Mouse (Mus musculus): Measurements from ENCODE around the gene Wnt10a.
"Not testable (repeated sequence)": the region's sequence is repeated elsewhere in the genome, so short reads cannot be mapped to it uniquely, and the experiment has no call there.

Wnt10a gene

GRCm38 (mm10) chr1:74817219-74817618, 25.9 kb downstream of the Wnt10a start:
- no peak for DNase-seq

GRCm38 (mm10) chr1:74818509-74818908, 27.2 kb downstream of the Wnt10a start:
- no peak for DNase-seq

- not testable (repeated sequence) for DNase-seq
Measured at GRCm38 (mm10) chr1:74823598-74823997, 32.3 kb downstream of the Wnt10a start.

- DNase-seq = no peak
Measured at GRCm38 (mm10) chr1:74824518-74825302, 33.4 kb downstream of the Wnt10a start.

- no peak for DNase-seq
Measured at GRCm38 (mm10) chr1:74830061-74830460, 38.7 kb downstream of the Wnt10a start.

GRCm38 (mm10) chr1:74833255-74833654, 41.9 kb downstream of the Wnt10a start:
- DNase-seq = no peak

GRCm38 (mm10) chr1:74843090-74843489, 51.8 kb downstream of the Wnt10a start:
- DNase-seq = no peak

- DNase-seq = no peak
Measured at GRCm38 (mm10) chr1:74846341-74846740, 55.0 kb downstream of the Wnt10a start.

- no peak for DNase-seq
Measured at GRCm38 (mm10) chr1:74848946-74849345, 57.6 kb downstream of the Wnt10a start.

- DNase-seq = no peak
Measured at GRCm38 (mm10) chr1:74850251-74850650, 58.9 kb downstream of the Wnt10a start.

- no peak for DNase-seq
Measured at GRCm38 (mm10) chr1:74851001-74851775, 59.9 kb downstream of the Wnt10a start.

All from kidney, adult 9 months (tissue).